Mouse (Mus musculus) cerebellum, postnatal 10 days (tissue): ENCODE measurements around the gene Csnk1e.

Experiments
- DNase-seq, 2 experiments: peaks; one replicate each; pipeline ENCODE4 v3.0.0; 2021; ENCODE audit warnings: mixed read lengths in 2 of 2

The Csnk1e gene

GRCm38 (mm10) chr15:79392527-79392926 is 62.8 kb downstream of the Csnk1e start:
- no peak for DNase-seq

- peak; percentile 54 to 66 for DNase-seq
Measured at GRCm38 (mm10) chr15:79391447-79392093, 63.8 kb downstream of the Csnk1e start.

- no peak for DNase-seq
Measured at GRCm38 (mm10) chr15:79390434-79390833, 64.9 kb downstream of the Csnk1e start.

GRCm38 (mm10) chr15:79388171-79388570 is 67.2 kb downstream of the Csnk1e start:
- no peak for DNase-seq

GRCm38 (mm10) chr15:79387611-79388010 is 67.8 kb downstream of the Csnk1e start:
- DNase-seq: no peak

GRCm38 (mm10) chr15:79387081-79387480 is 68.3 kb downstream of the Csnk1e start:
- DNase-seq: peak in 1 of 2 experiments; percentile 41

- no peak for DNase-seq
Measured at GRCm38 (mm10) chr15:79381644-79382043, 73.7 kb downstream of the Csnk1e start.

- peak; percentile 86 to 91 for DNase-seq
Measured at GRCm38 (mm10) chr15:79380468-79381444, 74.6 kb downstream of the Csnk1e start.

- no peak for DNase-seq
Measured at GRCm38 (mm10) chr15:79379658-79380057, 75.7 kb downstream of the Csnk1e start.

GRCm38 (mm10) chr15:79378608-79379007 is 76.8 kb downstream of the Csnk1e start:
- no peak for DNase-seq

GRCm38 (mm10) chr15:79377681-79378080 is 77.7 kb downstream of the Csnk1e start:
- DNase-seq: peak in 1 of 2 experiments; percentile 41

- no peak for DNase-seq
Measured at GRCm38 (mm10) chr15:79374760-79375159, 80.6 kb downstream of the Csnk1e start.

GRCm38 (mm10) chr15:79370281-79370843 is 85.0 kb downstream of the Csnk1e start:
- DNase-seq: no peak

- no peak for DNase-seq
Measured at GRCm38 (mm10) chr15:79369452-79370280, 85.7 kb downstream of the Csnk1e start.

- DNase-seq: no peak
Measured at GRCm38 (mm10) chr15:79368861-79369440, 86.4 kb downstream of the Csnk1e start.

GRCm38 (mm10) chr15:79368313-79368811 is 87.0 kb downstream of the Csnk1e start:
- DNase-seq: no peak
